Comparison of ENCODE assay signal across 12 mouse cellular contexts in the genomic region with DNA sequence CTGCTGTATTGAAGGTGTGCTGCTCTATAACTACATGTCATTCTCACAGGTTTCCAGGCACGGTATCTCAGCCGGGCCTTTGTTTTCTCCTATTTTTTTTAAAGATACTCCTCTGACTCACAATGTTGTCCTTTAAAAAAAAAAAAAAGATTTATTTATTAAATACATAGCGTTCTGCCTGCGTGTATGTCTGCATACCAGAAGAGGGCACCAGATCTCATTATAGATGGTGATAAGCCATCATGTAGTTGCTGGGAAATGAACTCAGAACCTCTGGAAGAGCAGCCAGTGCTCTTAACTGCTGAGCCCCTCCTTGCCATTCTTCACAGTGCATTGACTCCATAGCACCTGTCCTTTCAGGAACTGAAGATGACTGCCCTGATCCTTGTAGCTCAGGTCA. TPM values are rescaled to one million over a fixed set of nuclear protein-coding genes. Genes with fewer than 3 reads are reported as not detected.
DNase-seq lines count a peak whose midpoint lies in the region; ATAC-seq and TF ChIP-seq lines count a peak whose summit lies in the region.
"Had no signal": no experiment of that assay in that cellular context is flagged by ENCODE, and none has a peak within 500 bp of the region (broad histone marks: within the 10 kb centered on the region; RNA-seq: fewer than 3 reads in every experiment).

No protein-coding gene starts in this region.

- no peaks in the 10 kb centered on the region for H3K4me1 ChIP-seq in forebrain, embryonic 14.5 days (ENCODE audit: control insufficient read depth, insufficient read depth, low read length)
- no peaks in the 10 kb centered on the region for H3K4me1 ChIP-seq in forebrain, embryonic 10.5 days
- no peaks in the 10 kb centered on the region for H3K4me1 ChIP-seq in hindbrain, embryonic 13.5 days (replicated peaks)
- H3K4me1 ChIP-seq: forebrain, embryonic 12.5 days had no signal

- no peak overlapping the region for H3K27ac ChIP-seq in forebrain, embryonic 14.5 days (ENCODE audit: low read depth, low read length)
- no peak overlapping the region for H3K27ac ChIP-seq in forebrain, embryonic 10.5 days
- no peak overlapping the region for H3K27ac ChIP-seq in left cerebral cortex, adult 2 months
- H3K27ac ChIP-seq in hindbrain, embryonic 13.5 days = no peak overlapping the region
- H3K27ac ChIP-seq: forebrain, embryonic 12.5 days had no signal

- no peaks in the 10 kb centered on the region for H3K9me3 ChIP-seq in forebrain, embryonic 14.5 days (replicated peaks; ENCODE audit: control insufficient read depth, low read length)
- no peaks in the 10 kb centered on the region for H3K9me3 ChIP-seq in forebrain, embryonic 10.5 days
- H3K9me3 ChIP-seq in hindbrain, embryonic 13.5 days = no peaks in the 10 kb centered on the region
- H3K9me3 ChIP-seq: forebrain, embryonic 12.5 days had no signal

- CTCF ChIA-PET in Patski (lab: Charles Lee) = interaction anchor here (1.4 to 2.5 kb wide), 2 partner anchors 311 to 399 kb away, joined by 3 to 8 read pairs; no protein-coding TSS in a partner anchor

- H3K4me3 ChIP-seq in forebrain, embryonic 14.5 days (ENCODE audit: low read depth, low read length) = no peak overlapping the region
- H3K4me3 ChIP-seq in forebrain, embryonic 10.5 days = no peak overlapping the region
- no peak overlapping the region for H3K4me3 ChIP-seq in left cerebral cortex, adult 2 months
- no peak overlapping the region for H3K4me3 ChIP-seq in hindbrain, embryonic 13.5 days
- H3K4me3 ChIP-seq: forebrain, embryonic 12.5 days had no signal

- H3K4me2 ChIP-seq in forebrain, embryonic 14.5 days (ENCODE audit: low read length) = no peak overlapping the region
- H3K4me2 ChIP-seq in hindbrain, embryonic 13.5 days = no peak overlapping the region
- H3K4me2 ChIP-seq: forebrain, embryonic 12.5 days had no signal

- ATAC-seq in forebrain, embryonic 14.5 days = no peak
- ATAC-seq in Patski = no peak
- ATAC-seq in hindbrain, embryonic 13.5 days (ENCODE audit: low FRiP score) = no peak

- peak; percentile 52 for TF ChIP-seq CTCF in left cerebral cortex, adult 2 months (IDR thresholded peaks at IDR 0.05)
- TF ChIP-seq CTCF in Patski (IDR thresholded peaks at IDR 0.05) = peak; percentile 76

- DNase-seq in forebrain, embryonic 14.5 days (ENCODE audit: low spot score) = peak; percentile 57
- no peak for DNase-seq in forebrain, embryonic 10.5 days (ENCODE audit: extremely low spot score, low spot score)
- DNase-seq in left cerebral cortex, adult 2 months (ENCODE audit: extremely low spot score in 1 of 2, low spot score in 2 of 2) = no peak
- DNase-seq in left cerebral cortex, postnatal 36 days (ENCODE audit: low spot score in 2 of 2) = no peak
- DNase-seq in 416B (ENCODE audit: low read depth) = peak; percentile 50
- no peak for DNase-seq in Patski (ENCODE audit: low read depth, low spot score)
- no peak for DNase-seq in spleen, postnatal 4 days (ENCODE audit: low spot score in 2 of 2)
- DNase-seq: cerebellum, postnatal 36 days; heart, postnatal 4 days; right cerebral cortex, postnatal 4 days had no signal

- peaks cover 34% of the 10 kb centered on the region for H3K36me3 ChIP-seq in forebrain, embryonic 14.5 days (ENCODE audit: control insufficient read depth, insufficient read depth, low read length)
- H3K36me3 ChIP-seq in forebrain, embryonic 10.5 days (replicated peaks) = peaks cover 62% of the 10 kb centered on the region
- H3K36me3 ChIP-seq in hindbrain, embryonic 13.5 days = peaks cover 43% of the 10 kb centered on the region

- intact Hi-C loops in left cerebral cortex, adult 2 months (cut with DNase I) = no loop called here
- intact Hi-C loops in left cerebral cortex, postnatal 36 days (cut with DNase I) = no loop called here

- POLR2A ChIA-PET in Patski (lab: Charles Lee) = interaction anchor here (1.2 kb wide), 1 partner anchor 13 kb away, joined by 3 read pairs; no protein-coding TSS in a partner anchor

- 78% methylated on average over 4 of the region's 4 CpGs for WGBS in forebrain, embryonic 14.5 days
- WGBS in forebrain, embryonic 10.5 days = 79% methylated on average over 4 of the region's 4 CpGs
- 75% methylated on average over 4 of the region's 4 CpGs for WGBS in hindbrain, embryonic 13.5 days

- H3K9ac ChIP-seq in forebrain, embryonic 14.5 days (ENCODE audit: low read length) = no peak overlapping the region
- H3K9ac ChIP-seq in hindbrain, embryonic 13.5 days = no peak overlapping the region
- H3K9ac ChIP-seq: forebrain, embryonic 12.5 days had no signal

- no peaks in the 10 kb centered on the region for H3K27me3 ChIP-seq in forebrain, embryonic 14.5 days (replicated peaks; ENCODE audit: control insufficient read depth, insufficient read depth, low read length)
- no peaks in the 10 kb centered on the region for H3K27me3 ChIP-seq in forebrain, embryonic 10.5 days (ENCODE audit: poor library complexity, severe bottlenecking)
- H3K27me3 ChIP-seq in Patski = no peaks in the 10 kb centered on the region
- no peaks in the 10 kb centered on the region for H3K27me3 ChIP-seq in hindbrain, embryonic 13.5 days
- H3K27me3 ChIP-seq: forebrain, embryonic 12.5 days had no signal

- in situ Hi-C loops in Patski (cut with MboI; ENCODE audit: low pct_unique_long_range_greater_than_20kb) = loop anchor here (10.0 kb wide), 1 partner anchor 220 kb away; no protein-coding TSS in a partner anchor

RNA-seq across cellular contexts. Expression of a gene that starts 14.1 kb away (rescaled TPM):
- polyA plus RNA-seq in forebrain, embryonic 14.5 days (2014; fragmentation: Nextera tagmentation; extraction: Ambion mirVana) = 124 and 130 TPM in 2 replicates
- polyA plus RNA-seq in forebrain, embryonic 10.5 days (2016; fragmentation: Nextera tagmentation; extraction: Ambion mirVana) = 114 TPM in 2 replicates
- 10 to 100 TPM; 80.1 to 90.2 TPM for total RNA-seq in left cerebral cortex, adult 2 months (2021)
- 10 to 100 TPM; 72.5 to 79.6 TPM for total RNA-seq in left cerebral cortex, postnatal 36 days (2021)
- polyA plus RNA-seq in Patski (2021) = 107 TPM
- 103 and 105 TPM in 2 replicates for polyA plus RNA-seq in hindbrain, embryonic 13.5 days (2015; fragmentation: Nextera tagmentation; extraction: Ambion mirVana)

RNA-seq across cellular contexts. Expression of a gene that starts 26.6 kb away (rescaled TPM):
- polyA plus RNA-seq in forebrain, embryonic 14.5 days (2014; fragmentation: Nextera tagmentation; extraction: Ambion mirVana) = 50.6 and 62.8 TPM in 2 replicates
- polyA plus RNA-seq in forebrain, embryonic 10.5 days (2016; fragmentation: Nextera tagmentation; extraction: Ambion mirVana) = 18.5 and 18.7 TPM in 2 replicates
- 100 to 1,000 TPM; 224 to 246 TPM for total RNA-seq in left cerebral cortex, adult 2 months (2021)
- 100 to 1,000 TPM; 209 to 247 TPM for total RNA-seq in left cerebral cortex, postnatal 36 days (2021)
- 44.7 TPM for polyA plus RNA-seq in Patski (2021)
- polyA plus RNA-seq in hindbrain, embryonic 13.5 days (2015; fragmentation: Nextera tagmentation; extraction: Ambion mirVana) = 58.6 and 60.4 TPM in 2 replicates

Comparison
In these comparisons a context has a peak if more than half of its experiments do, and no peak if none do; other contexts are left out.
1. DNase-seq: peak in forebrain, embryonic 14.5 days (single experiment) and 416B (single experiment); none in forebrain, embryonic 10.5 days (single experiment), left cerebral cortex, adult 2 months (0 of 2), left cerebral cortex, postnatal 36 days (0 of 2), Patski (single experiment) and spleen, postnatal 4 days (0 of 2).